Mouse (Mus musculus): ENCODE results near the gene Gtse1. TPM values are rescaled to one million over a fixed set of nuclear protein-coding genes. Genes with fewer than 3 reads are reported as not detected.
"Not testable (repeated sequence)": the region's sequence is repeated elsewhere in the genome, so short reads cannot be mapped to it uniquely, and the experiment has no call there.

Gtse1 gene
- total RNA-seq (2021) = under 1 TPM in 1 of 2 experiments, not detected in 1; 0.32 TPM
- long read RNA-seq, experiment 1 = 0 reads
- long read RNA-seq, experiment 2 = 0 reads

DNA sequence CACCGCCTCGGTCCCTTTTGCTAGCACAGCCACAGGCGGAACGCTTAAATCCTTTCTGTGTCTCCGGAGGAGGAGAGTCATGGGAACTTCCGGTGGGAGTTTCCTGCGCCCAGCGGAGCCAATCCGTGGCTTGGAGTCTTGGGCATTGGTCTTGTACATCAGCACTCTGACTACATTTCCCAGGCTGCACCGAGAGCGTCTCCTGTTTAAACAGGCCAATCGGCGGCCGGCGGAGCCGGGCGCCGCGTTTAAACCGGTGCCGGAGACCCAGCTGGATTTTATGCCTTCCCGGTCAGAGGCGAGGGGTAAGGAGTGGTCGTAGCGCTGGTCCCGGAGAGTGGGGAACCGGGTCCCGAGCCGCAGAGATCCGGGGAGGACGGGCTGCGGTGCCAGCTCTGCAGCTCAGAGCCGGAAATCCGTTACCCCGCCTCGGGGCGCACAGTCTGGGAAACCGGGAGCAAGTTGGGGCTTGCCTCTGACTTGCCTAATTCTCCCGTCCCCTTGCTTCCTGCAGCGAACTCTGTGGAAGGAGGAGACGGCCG is at the start of gene Gtse1:
Gtse1 (plus strand) TSS at position 256 of the 542 bp plus-strand sequence.
- DNase-seq = peak; percentile 92

DNA sequence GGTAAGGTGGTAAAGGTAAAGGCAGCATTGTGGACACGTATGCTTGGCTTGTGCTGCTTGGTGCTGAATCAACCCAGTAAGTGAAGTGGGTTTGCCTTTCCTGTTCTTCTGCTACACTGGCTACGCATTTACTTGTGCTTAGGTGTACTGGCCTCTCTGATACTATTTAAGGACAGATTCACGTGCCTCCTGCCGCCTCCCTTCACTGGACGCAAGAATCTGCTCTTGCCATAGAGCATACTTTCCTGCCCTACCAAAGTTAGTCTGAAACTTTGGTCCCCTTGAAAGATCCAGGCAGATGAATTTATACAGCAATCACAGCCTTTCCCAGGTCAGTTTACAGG is 49.1 kb upstream of the Gtse1 start:
- no peak for DNase-seq

DNA sequence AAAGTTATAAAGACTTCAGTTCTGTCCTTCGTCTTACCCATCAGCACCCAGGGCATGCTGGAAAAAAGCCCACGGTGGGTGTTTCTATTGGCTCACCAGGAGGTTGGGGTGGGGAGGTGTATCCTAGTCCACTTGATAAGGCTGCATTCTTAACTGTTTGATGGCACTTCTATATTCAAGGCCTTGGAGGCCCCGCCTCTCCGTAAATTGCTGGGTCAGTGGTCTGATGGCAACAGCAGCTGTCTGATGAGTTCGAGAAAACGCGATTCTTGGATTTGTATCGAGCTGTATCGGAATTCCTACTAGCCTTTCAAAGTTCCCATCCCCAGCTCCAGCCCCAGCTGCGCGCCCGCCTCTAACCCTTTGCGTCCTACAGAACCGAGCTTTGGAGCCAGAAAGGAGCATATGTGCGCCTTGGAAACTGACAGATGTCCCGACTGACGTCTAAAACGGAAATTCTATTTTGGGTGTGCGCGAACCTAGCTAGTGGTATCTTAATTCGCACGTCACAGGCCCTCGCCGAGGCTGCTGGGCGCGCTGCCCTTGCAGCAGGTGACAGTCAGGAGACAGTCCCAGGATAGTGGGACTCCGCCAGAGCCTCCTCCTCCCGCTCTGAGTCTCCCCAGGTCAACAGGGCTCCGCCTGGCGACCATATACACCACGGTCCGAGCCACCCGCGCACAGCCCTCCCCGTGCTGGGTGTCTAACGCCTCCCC is 48.6 kb upstream of the Gtse1 start:
- DNase-seq = peak; percentile 82

DNA sequence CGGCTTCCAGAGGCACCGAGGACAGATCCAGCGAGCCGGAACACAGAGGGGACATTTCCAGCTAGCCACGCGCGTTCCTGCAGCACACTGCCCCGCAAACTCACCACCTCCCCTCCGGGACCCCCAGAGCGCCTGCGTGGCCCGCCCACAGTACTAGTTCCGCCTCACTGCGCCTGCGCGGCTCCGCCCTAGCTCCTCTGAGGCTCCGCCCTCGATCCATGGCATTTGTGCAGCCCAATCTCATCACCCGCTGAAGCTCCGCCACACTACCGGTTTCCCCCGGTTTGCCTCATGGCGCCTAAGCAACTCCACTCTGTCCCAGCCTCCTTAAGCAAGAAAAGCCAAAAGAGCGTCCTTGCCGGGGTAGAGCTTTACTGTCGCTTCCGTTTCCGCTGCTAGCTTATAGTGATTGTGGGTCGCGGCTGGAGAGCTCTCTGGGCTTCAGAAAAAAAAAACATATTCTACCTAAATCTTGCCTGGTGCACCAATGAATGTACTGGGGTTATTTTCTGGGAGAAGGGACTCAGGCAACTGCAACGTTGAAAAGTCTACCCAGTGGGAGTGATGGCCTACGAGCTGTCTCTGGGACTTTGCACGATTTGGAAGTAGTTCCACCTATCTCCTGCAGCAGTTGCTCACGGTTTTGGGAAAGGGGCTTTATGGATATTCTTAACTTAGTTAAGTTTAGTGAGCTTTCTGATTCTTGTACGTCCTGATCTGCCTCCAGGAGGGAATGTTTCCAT is 47.8 kb upstream of the Gtse1 start, which contains the start of gene Cdpf1:
Cdpf1 (minus strand) TSS at position 163 of the 743 bp plus-strand sequence.
- DNase-seq = peak; percentile 97

GRCm38 (mm10) chr15:85813428-85813827 is 46.1 kb upstream of the Gtse1 start:
- DNase-seq = no peak

DNA sequence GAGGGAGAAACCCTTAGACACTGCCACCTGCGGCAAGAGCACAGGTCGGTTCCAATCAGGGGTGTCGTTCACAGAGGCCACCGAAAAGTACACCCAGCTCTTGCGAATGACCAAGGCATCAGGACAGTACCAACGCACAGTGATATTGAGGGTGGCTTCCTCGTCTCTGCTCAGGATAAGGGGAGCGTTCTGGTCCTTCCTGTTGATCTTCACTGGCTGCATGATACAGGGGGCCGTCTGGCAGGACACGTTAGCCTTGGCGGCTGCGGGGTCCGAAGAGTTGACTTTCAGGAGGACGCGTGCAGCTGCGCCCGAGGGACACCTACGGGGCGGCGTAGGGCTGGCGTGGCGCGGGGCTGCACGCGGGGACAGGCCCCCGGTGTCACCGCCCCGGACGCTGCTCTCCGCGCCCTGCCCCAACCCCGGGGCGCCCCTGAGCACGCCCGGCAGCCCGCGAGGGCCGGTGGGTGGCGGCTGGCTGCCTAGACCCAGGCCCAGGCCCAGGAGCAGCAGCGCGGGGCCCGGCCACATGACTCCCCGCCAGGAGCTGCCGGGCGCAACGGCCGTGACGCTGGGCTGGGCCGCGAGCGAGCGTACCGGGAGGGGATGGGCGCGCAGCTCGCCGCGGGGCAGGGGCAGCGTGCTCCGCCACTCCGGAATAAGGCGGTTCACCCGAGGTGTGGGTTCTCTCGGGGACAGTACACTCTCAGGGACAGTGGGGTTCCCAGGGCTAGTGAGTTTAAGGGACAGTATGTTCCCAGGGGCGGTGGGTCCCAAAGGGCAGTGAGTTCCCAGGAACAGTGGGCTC is 38.1 kb upstream of the Gtse1 start, which contains the start of gene Pkdrej:
Pkdrej (minus strand) TSS at position 532 of the 808 bp plus-strand sequence.
- peak; percentile 42 for DNase-seq

DNA sequence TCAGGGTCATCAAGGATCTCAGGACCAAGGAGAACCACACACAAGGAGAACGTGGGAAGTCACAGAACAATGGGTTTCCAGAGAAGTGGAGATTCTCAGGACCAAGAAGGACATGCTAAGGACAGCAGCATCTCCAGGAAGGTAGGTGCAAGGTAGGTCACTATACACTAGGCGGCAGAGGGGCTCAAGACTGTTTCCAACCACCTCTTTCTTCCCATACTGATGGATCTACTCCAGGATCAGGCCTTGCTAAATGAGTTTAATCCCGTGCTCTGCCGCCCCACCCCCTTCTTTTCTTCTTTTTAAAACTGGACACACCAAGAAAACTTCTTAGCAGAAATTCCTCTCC is 37.6 kb upstream of the Gtse1 start:
- no peak for DNase-seq

GRCm38 (mm10) chr15:85826676-85827075 is 32.9 kb upstream of the Gtse1 start:
- no peak for DNase-seq

GRCm38 (mm10) chr15:85828071-85828470 is 31.5 kb upstream of the Gtse1 start:
- DNase-seq = no peak

GRCm38 (mm10) chr15:85829470-85829869 is 30.1 kb upstream of the Gtse1 start:
- DNase-seq = no peak

GRCm38 (mm10) chr15:85831954-85832590 is 27.5 kb upstream of the Gtse1 start, which contains the start of gene Ttc38:
TSS of gene Ttc38 (plus strand) at chr15:85832306.
- DNase-seq = peak; percentile 79

DNA sequence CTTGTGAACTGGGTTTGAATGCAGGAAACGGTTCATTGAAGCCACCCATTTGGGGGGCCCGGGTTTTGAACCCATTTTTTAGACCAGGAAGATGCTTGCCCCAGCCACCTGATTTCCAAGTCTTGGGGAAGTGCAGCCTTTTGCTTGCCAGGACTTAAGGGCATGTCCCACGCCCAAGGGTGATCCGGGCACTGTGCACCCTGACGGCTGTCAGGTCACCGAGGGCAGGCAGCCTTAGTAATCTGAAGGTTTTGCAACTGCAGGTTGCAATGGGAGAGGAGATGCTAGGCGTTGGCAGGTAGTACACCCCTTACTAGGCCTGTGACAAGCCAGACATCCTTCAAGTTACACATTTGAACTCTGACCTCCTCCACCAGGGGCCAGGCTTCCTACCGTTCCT is 26.9 kb upstream of the Gtse1 start:
- no peak for DNase-seq

DNA sequence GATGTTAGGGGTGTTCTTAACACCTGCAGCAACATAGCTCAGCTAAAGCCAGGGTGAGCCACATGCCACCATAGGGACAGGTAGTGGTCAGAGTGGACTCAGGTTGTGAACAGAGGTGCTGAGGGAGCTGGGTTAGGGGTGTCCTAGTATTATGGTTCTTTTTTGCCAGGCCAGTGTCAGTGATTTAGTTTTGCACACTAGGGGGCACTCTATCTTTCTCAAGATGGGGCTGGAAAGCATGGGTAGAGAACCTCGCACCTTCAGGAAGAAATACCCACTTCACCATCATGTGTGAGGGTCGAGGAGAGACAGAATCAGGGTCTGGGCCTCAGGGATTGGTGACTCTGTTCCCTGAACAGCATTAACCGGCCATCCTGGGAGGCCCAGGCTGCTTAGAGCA is 24.2 kb upstream of the Gtse1 start:
- DNase-seq = no peak

DNA sequence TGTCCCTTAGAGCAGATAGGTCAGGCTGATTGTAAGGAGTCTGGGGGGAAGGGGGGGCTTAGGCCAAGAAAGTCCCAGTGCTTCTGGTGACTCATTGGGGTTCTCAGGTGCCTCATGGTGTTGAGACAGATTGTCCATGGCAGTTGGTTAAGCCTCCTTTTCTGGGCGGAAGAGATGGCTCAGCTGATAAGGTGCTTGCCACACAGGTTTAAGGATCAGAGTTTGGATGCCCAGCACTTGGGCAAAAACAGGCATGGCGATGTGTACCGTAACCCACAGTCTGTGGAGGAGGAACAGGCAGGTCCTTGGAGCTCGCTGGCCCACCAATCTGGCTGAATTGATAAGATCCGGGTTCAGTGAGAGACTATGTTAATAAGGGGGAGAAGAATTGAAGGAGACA is 22.7 kb upstream of the Gtse1 start:
- DNase-seq = no peak

- no peak for DNase-seq
Observed at GRCm38 (mm10) chr15:85840983-85841382, 18.6 kb upstream of the Gtse1 start.

DNA sequence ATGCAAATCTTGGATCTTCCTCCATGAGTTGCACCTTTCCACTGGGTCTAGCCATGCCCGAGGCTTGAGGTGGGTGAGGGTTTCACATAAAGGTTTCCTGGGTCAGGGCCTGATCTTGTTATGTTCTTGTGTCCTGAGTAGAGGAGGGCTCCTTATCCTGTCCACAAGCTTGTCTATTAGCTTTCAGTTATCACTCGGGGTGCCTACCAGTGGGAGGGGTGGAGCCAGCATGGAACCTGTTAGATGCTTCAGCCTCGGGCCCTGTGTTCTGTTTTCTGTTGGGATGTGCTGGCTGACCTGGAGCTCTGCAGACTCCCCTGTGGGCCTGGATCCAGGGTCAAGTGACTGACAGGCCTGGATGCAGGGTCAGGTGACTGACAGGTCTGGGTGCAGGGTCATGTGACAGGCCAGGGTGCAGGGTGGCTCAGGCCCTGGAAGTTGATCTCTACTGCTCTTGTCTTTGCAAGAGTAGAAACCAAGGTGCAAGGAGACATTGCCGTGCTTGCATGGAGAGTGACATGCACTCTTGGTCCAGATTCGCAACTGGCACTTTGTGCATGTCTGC is 17.7 kb upstream of the Gtse1 start:
- no peak for DNase-seq

DNA sequence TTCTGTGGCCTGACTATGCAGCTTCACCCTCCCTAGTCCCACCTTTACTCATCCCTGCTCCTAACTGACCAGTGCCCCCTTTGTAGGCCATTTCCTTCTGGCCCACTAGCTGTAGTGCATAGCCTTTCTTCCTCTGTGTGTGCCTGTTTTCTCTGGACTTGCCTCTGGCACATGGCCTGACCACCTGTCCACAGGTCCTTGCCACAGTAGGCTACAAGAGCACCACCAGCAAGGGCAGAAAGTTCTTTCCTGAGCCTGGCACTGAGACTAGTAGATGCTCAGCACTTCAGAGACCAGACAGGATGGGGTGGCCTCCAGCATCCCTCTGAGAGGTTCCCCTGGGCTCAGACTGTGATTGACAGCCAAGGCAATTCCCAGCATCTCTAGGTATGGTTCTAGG is 14.5 kb upstream of the Gtse1 start:
- DNase-seq = no peak

DNA sequence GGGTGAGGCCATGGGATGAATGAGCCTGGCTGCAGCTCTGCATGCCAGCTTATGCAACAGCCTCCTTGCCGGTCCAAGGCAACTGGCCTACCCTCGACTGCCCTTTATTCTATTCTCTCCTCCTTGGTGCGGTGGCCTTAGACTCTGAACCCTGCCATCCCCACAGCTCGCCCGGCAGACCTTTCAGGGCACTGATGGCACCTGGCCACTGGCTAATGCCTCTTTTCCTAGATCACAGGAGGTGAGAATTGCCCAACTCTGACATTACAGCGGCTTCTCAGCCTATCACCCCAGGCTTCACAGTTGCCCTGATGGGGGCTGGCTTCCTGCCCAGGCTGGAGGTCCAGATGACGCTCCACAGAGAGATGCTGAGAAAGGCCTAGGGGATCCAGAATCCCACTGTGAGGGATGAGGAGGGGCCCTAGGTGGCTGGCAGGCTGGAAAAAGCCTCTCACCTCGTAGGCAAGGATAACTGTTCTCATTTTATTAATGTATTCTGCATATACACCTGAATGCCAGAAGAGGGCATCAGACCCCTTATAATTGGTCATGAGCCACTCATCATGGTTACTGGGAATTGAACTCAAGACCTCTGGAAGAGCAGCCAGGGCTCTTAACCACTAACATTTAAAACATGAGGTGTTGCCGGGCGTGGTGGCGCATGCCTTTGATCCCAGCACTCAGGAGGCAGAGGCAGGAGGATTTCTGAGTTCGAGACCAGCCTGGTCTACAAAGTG is 7.7 kb upstream of the Gtse1 start:
- no peak for DNase-seq

DNA sequence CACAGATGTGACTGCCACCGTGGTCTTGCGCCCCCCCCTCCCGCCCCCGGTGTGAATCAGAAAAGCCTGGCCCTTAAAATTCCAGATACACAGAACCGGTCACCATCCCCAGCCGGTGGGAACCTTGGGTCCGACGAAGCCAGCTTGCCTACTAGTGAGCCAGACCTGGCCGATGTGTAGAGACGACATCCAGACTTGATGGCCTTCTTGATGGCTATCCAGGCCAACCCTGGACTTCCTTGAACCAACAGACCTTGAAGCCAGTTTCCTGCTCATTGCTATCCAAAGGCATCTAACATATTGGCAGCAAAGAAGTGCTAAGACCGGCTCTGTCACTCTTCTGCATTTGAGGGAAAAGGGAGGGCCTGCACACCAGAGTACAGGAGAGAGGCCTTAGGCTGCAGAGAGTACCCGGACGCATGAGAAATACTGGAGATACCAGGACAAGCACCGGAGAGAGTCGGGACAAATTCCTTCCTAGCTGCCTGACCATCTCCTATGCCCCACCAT is 510 bp upstream of the Gtse1 start:
- DNase-seq = no peak

DNA sequence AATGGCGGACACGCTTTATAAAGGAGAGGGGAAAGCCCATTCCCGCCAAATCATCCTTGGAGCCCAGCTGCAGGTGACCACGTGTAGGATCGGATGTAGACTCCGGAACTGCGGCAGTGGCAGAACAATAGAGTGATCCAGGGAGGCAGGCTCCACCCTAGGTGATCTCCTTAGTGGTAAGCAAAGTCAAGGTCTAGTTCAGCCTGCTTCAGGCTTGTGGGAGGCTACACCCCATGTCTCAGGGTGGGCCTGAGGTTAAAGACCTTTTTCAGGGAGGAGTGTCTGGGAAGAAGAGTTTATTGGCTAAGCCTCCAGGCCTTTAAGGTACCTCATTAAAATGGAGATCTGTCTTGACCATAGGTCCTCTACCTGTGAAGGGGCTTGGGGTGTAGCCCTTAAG is 6.4 kb downstream of the Gtse1 start:
- DNase-seq = not testable (repeated sequence)

DNA sequence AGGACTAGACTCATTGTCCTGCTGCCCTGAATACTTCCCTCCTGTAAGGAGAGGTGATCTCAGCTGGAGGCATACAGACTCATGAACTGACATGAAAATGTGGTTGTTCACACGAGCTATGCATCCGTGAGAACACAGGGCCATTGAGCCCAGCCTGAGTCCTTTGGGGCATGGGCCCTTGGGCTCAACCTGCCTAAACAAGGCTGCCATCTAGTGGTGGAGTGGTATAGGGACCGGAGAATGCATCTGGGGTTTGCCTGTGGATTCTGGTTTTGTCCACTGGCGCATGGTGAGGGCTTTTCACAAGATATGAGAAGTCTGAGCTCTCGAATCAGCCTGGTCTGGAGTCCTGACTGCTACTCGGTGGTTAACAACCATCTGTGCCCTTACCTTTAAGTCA is 8.2 kb downstream of the Gtse1 start:
- DNase-seq = peak; percentile 36
